Mouse (Mus musculus) heart, embryonic 13.5 days (tissue): ENCODE data around the gene Ttc7b. TPM values are rescaled to one million over a fixed set of nuclear protein-coding genes. Genes with fewer than 3 reads are reported as not detected.

Experiments
- ATAC-seq: fragments of 200-750 bp; cut with Nextera tagmentation; 2 replicates; pipeline ENCODE4 v1.8.0; 2017; ENCODE audit warnings: moderate TSS enrichment; ENCODE audit not compliant: insufficient number of reproducible peaks, low FRiP score, low TSS enrichment; ENCODE audit errors: extremely low read depth
- H3K27ac ChIP-seq: fragments of 300-500 bp; sonication (generic); replicated peaks from 2 replicates; pipeline ENCODE4 v1.5.1; 2015; ENCODE audit warnings: moderate library complexity, mild to moderate bottlenecking, inconsistent platforms
- H3K27me3 ChIP-seq: fragments of 300-500 bp; sonication (generic); replicated peaks from 2 replicates; pipeline ENCODE4 v1.6.1; 2015; ENCODE audit warnings: mild to moderate bottlenecking, inconsistent platforms
- H3K36me3 ChIP-seq: fragments of 300-500 bp; sonication (generic); 2 replicates; pipeline ENCODE4 v1.6.1; 2015; ENCODE audit warnings: mild to moderate bottlenecking, inconsistent platforms
- H3K4me1 ChIP-seq: fragments of 300-500 bp; sonication (generic); 2 replicates; pipeline ENCODE4 v1.6.1; 2015; ENCODE audit warnings: inconsistent platforms
- H3K4me2 ChIP-seq: fragments of 300-500 bp; sonication (generic); 2 replicates; pipeline ENCODE4 v1.6.1; 2015; ENCODE audit warnings: inconsistent platforms, mild to moderate bottlenecking, moderate library complexity
- H3K4me3 ChIP-seq: fragments of 300-500 bp; sonication (generic); 2 replicates; pipeline ENCODE4 v1.5.1; 2015; ENCODE audit warnings: moderate library complexity, mild to moderate bottlenecking, inconsistent platforms
- H3K9ac ChIP-seq: fragments of 300-500 bp; sonication (generic); 2 replicates; pipeline ENCODE4 v1.6.1; 2015; ENCODE audit warnings: inconsistent platforms, mild to moderate bottlenecking, moderate library complexity
- H3K9me3 ChIP-seq: fragments of 300-500 bp; sonication (generic); 2 replicates; pipeline ENCODE4 v1.6.1; 2016; ENCODE audit warnings: inconsistent platforms
- WGBS: fragments of 180-500 bp; shearing (Covaris S2); methylation state at CpG from one replicate; pipeline ENCODE4 v1.1.7; 2015; ENCODE audit warnings: mixed read lengths; 5-methylcytosine and 5-hydroxymethylcytosine counted together
- polyA plus RNA-seq: library from polyadenylated mRNA; unstranded; fragments of >200 nt; fragmentation: Nextera tagmentation; extraction: Ambion mirVana; gene quantifications from 2 replicates; pipeline ENCODE4 v1.2.1, GENCODE M21; 2015

Gene Ttc7b
- polyA plus RNA-seq, 1 experiment from 2014 or later = 6.5 TPM

GRCm38 (mm10) chr12:100282025-100282885 is 238.4 kb downstream of the Ttc7b start:
- Histone ChIP-seq H3K9ac (0 out of 2 replicates have a peak overlapping the region, but pooled peaks have one; percentile 33), H3K36me3 (no peaks in the 10 kb centered on the region), H3K9me3 (no peaks in the 10 kb centered on the region), H3K27me3 (no peaks in the 10 kb centered on the region; the same call in 1 of the 2 replicates), H3K4me2 (no peak overlapping the region), H3K4me1 (peaks cover 29% of the 10 kb centered on the region), H3K27ac (peak overlapping the region; percentile 66), H3K4me3 (no peak overlapping the region)
- whole genome bisulfite sequencing = 59% methylated on average over 8 of the region's 8 CpGs
- peak; percentile 40 for ATAC-seq

- peak overlapping the region; percentile 66 for H3K27ac ChIP-seq
- H3K4me2 ChIP-seq = no peak overlapping the region
- peaks cover 39% of the 10 kb centered on the region for H3K4me1 ChIP-seq
- no peak overlapping the region for H3K9ac ChIP-seq
- H3K4me3 ChIP-seq = no peak overlapping the region
- H3K9me3 ChIP-seq = no peaks in the 10 kb centered on the region
- ATAC-seq = no peak
- H3K36me3 ChIP-seq = no peaks in the 10 kb centered on the region
- no peaks in the 10 kb centered on the region; the same call in 1 of the 2 replicates for H3K27me3 ChIP-seq
- 54% methylated on average over 4 of the region's 4 CpGs for WGBS
Observed at GRCm38 (mm10) chr12:100280972-100281794, 239.4 kb downstream of the Ttc7b start.

GRCm38 (mm10) chr12:100279898-100280297 is 240.7 kb downstream of the Ttc7b start:
- Histone ChIP-seq H3K36me3 (no peaks in the 10 kb centered on the region), H3K4me1 (peaks cover 44% of the 10 kb centered on the region), H3K27me3 (no peaks in the 10 kb centered on the region; the same call in 1 of the 2 replicates), H3K4me3 (no peak overlapping the region), H3K9me3 (no peaks in the 10 kb centered on the region), H3K4me2 (no peak overlapping the region), H3K27ac (no peak overlapping the region), H3K9ac (no peak overlapping the region)
- no peak for ATAC-seq
- 51% methylated on average over 4 of the region's 4 CpGs for WGBS

GRCm38 (mm10) chr12:100278358-100278757 is 242.3 kb downstream of the Ttc7b start:
- Histone ChIP-seq H3K27me3 (no peaks in the 10 kb centered on the region; the same call in 1 of the 2 replicates), H3K4me3 (no peak overlapping the region), H3K9me3 (no peaks in the 10 kb centered on the region), H3K27ac (no peak overlapping the region), H3K36me3 (no peaks in the 10 kb centered on the region), H3K9ac (no peak overlapping the region), H3K4me2 (no peak overlapping the region), H3K4me1 (peaks cover 44% of the 10 kb centered on the region)
- ATAC-seq = no peak
- WGBS = 41% methylated on average over 8 of the region's 8 CpGs

GRCm38 (mm10) chr12:100277534-100277905 is 243.1 kb downstream of the Ttc7b start:
- peaks cover 38% of the 10 kb centered on the region for H3K4me1 ChIP-seq
- no peaks in the 10 kb centered on the region; the same call in 1 of the 2 replicates for H3K27me3 ChIP-seq
- H3K36me3 ChIP-seq = no peaks in the 10 kb centered on the region
- 74% methylated on average over 3 of the region's 3 CpGs for WGBS
- no peak overlapping the region for H3K4me2 ChIP-seq
- 0 out of 2 replicates have a peak overlapping the region, but pooled peaks have one; percentile 12 for H3K27ac ChIP-seq
- no peak overlapping the region for H3K9ac ChIP-seq
- no peaks in the 10 kb centered on the region for H3K9me3 ChIP-seq
- ATAC-seq = no peak
- no peak overlapping the region for H3K4me3 ChIP-seq

- peak overlapping the region; percentile 46; the same call in 1 of the 2 replicates for H3K27ac ChIP-seq
- no peak overlapping the region for H3K9ac ChIP-seq
- no peak for ATAC-seq
- no peaks in the 10 kb centered on the region; the same call in 1 of the 2 replicates for H3K27me3 ChIP-seq
- no peak overlapping the region for H3K4me3 ChIP-seq
- no peaks in the 10 kb centered on the region for H3K9me3 ChIP-seq
- H3K36me3 ChIP-seq = no peaks in the 10 kb centered on the region
- H3K4me2 ChIP-seq = no peak overlapping the region
- 52% methylated on average over 20 of the region's 20 CpGs for WGBS
- peaks cover 31% of the 10 kb centered on the region for H3K4me1 ChIP-seq
Observed at GRCm38 (mm10) chr12:100276607-100277533, 243.8 kb downstream of the Ttc7b start.

- 54% methylated on average over 5 of the region's 5 CpGs for WGBS
- Histone ChIP-seq H3K27ac (peak overlapping the region; percentile 46; the same call in 1 of the 2 replicates), H3K27me3 (no peaks in the 10 kb centered on the region; the same call in 1 of the 2 replicates), H3K4me3 (no peak overlapping the region), H3K36me3 (no peaks in the 10 kb centered on the region), H3K9me3 (no peaks in the 10 kb centered on the region), H3K4me2 (no peak overlapping the region), H3K9ac (no peak overlapping the region), H3K4me1 (peaks cover 21% of the 10 kb centered on the region)
- peak; percentile 32 for ATAC-seq
Observed at GRCm38 (mm10) chr12:100275850-100276249, 244.8 kb downstream of the Ttc7b start.

- H3K36me3 ChIP-seq = no peaks in the 10 kb centered on the region
- peaks cover 18% of the 10 kb centered on the region for H3K4me1 ChIP-seq
- no peak overlapping the region for H3K4me3 ChIP-seq
- no peak overlapping the region for H3K4me2 ChIP-seq
- H3K27me3 ChIP-seq = no peaks in the 10 kb centered on the region; the same call in 1 of the 2 replicates
- no peak overlapping the region for H3K9ac ChIP-seq
- H3K27ac ChIP-seq = no peak overlapping the region
- no peak for ATAC-seq
- H3K9me3 ChIP-seq = no peaks in the 10 kb centered on the region
- 68% methylated on average over 2 of the region's 2 CpGs for WGBS
Observed at GRCm38 (mm10) chr12:100273033-100273432, 247.6 kb downstream of the Ttc7b start.

- Histone ChIP-seq H3K9ac (no peak overlapping the region), H3K27me3 (peaks cover 12% of the 10 kb centered on the region; the same call in 1 of the 2 replicates), H3K27ac (no peak overlapping the region), H3K4me3 (no peak overlapping the region), H3K9me3 (no peaks in the 10 kb centered on the region), H3K4me1 (no peaks in the 10 kb centered on the region), H3K4me2 (no peak overlapping the region), H3K36me3 (no peaks in the 10 kb centered on the region)
- no peak for ATAC-seq
- WGBS = 71% methylated on average over 9 of the region's 9 CpGs
Observed at GRCm38 (mm10) chr12:100269967-100270662, 250.5 kb downstream of the Ttc7b start.

- ATAC-seq = no peak
- WGBS = 12% methylated on average over 6 of the region's 6 CpGs
- H3K36me3 ChIP-seq = no peaks in the 10 kb centered on the region
Observed at GRCm38 (mm10) chr12:100268011-100268410, 252.6 kb downstream of the Ttc7b start.

More at GRCm38 (mm10) chr12:100268011-100268410, 252.6 kb downstream of the Ttc7b start:
- Histone ChIP-seq H3K9me3 (no peaks in the 10 kb centered on the region), H3K27me3 (peaks cover 17% of the 10 kb centered on the region; the same call in 1 of the 2 replicates), H3K4me3 (no peak overlapping the region), H3K9ac (no peak overlapping the region), H3K27ac (no peak overlapping the region), H3K4me2 (no peak overlapping the region), H3K4me1 (no peaks in the 10 kb centered on the region)
